Mouse (Mus musculus) forebrain, embryonic 11.5 days (tissue): Measurements from ENCODE around the gene Atf6b. TPM values are rescaled to one million over a fixed set of nuclear protein-coding genes. Genes with fewer than 3 reads are reported as not detected.

Source experiments
- ATAC-seq: fragments of 200-750 bp; cut with Nextera tagmentation; replicated peaks from 2 replicates; pipeline ENCODE4 v1.8.0; 2017; ENCODE audit warnings: moderate TSS enrichment; ENCODE audit not compliant: low FRiP score
- DNase-seq: peaks from one replicate; pipeline ENCODE4 v3.0.0-alpha.2; 2017; ENCODE audit warnings: low spot score
- H3K27ac ChIP-seq: fragments of 300-500 bp; sonication (generic); 2 replicates; pipeline ENCODE4 v1.5.1; 2014; ENCODE audit warnings: low read depth, low read length
- H3K27me3 ChIP-seq: fragments of 300-500 bp; sonication (generic); 2 replicates; pipeline ENCODE4 v1.6.1; 2014; ENCODE audit warnings: mild to moderate bottlenecking, low read length, mixed read lengths; ENCODE audit not compliant: control insufficient read depth, insufficient read depth
- H3K36me3 ChIP-seq: fragments of 300-500 bp; sonication (generic); 2 replicates; pipeline ENCODE4 v1.6.1; 2014; ENCODE audit warnings: mild to moderate bottlenecking, low read length, moderate library complexity, mixed read lengths; ENCODE audit not compliant: control insufficient read depth, insufficient read depth
- H3K4me1 ChIP-seq: fragments of 300-500 bp; sonication (generic); replicated peaks from 2 replicates; pipeline ENCODE4 v1.6.1; 2014; ENCODE audit warnings: low read length, mixed read lengths; ENCODE audit not compliant: control insufficient read depth, insufficient read depth
- H3K4me2 ChIP-seq: fragments of 300-500 bp; sonication (generic); 2 replicates; pipeline ENCODE4 v1.6.1; 2014; ENCODE audit warnings: low read depth, mild to moderate bottlenecking, low read length, moderate library complexity, mixed read lengths; ENCODE audit not compliant: severe bottlenecking
- H3K4me3 ChIP-seq: fragments of 300-500 bp; sonication (generic); 2 replicates; pipeline ENCODE4 v1.5.1; 2014; ENCODE audit warnings: low read depth, low read length
- H3K9ac ChIP-seq: fragments of 300-500 bp; sonication (generic); 2 replicates; pipeline ENCODE4 v1.6.1; 2014; ENCODE audit warnings: low read length
- H3K9me3 ChIP-seq: fragments of 300-500 bp; sonication (generic); 2 replicates; pipeline ENCODE4 v1.6.1; 2016; ENCODE audit warnings: low read length, mixed read lengths; ENCODE audit not compliant: control insufficient read depth
- WGBS: fragments of 180-500 bp; shearing (Covaris S2); extraction: QIAGEN DNeasy Blood & Tissue Kit; methylation state at CpG from one replicate; pipeline ENCODE4 v1.1.7; 2014; 5-methylcytosine and 5-hydroxymethylcytosine counted together
- polyA plus RNA-seq: library from polyadenylated mRNA; unstranded; fragments of >200 nt; fragmentation: Nextera tagmentation; extraction: Ambion mirVana; gene quantifications from 2 replicates; pipeline ENCODE4 v1.2.1, GENCODE M21; 2014

The Atf6b gene
- polyA plus RNA-seq, 1 experiment from 2014 or later = 79.5 TPM

DNA sequence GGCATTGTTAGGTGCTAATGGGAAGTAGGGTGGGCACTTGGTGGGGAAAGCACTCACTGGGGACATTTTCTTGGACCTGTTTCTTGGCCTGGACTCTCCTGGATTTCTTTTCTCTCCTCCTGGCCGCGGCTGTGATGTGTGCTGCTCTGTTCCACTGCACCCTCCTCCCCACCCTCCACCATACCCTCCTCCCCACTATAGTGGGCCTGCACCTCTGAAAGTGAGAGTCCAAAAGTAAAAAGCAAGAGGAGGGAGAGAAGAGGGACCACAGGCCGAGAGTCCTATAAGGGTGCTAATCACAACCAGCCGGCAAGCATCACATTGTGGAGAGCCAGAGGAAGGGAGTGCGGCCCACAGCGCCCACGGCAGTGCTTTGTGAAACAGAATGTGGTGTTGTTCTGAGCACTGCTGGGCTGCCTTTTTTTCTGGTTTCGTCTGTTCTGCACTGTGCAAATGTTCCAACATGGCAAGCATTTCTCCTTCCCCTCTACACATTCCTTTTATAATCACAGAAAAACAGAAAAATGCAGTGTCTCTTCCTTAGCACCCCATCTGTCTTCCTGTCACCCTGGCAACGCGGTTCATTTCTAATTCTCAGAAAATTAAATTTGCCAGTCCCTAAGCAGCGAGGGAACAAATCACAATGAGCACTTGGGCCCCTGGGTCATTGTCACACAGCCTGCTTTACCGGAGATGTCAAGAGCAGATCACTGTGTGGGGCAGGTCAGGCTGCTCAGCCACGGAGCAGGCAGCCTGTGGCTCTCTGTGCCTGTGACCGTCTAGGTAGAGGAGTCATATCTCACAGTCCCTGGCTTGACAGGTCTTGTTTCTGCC lies 52.8 kb downstream of the Atf6b start:
- H3K9ac ChIP-seq = no peak overlapping the region; the same call in 1 of the 2 replicates

DNA sequence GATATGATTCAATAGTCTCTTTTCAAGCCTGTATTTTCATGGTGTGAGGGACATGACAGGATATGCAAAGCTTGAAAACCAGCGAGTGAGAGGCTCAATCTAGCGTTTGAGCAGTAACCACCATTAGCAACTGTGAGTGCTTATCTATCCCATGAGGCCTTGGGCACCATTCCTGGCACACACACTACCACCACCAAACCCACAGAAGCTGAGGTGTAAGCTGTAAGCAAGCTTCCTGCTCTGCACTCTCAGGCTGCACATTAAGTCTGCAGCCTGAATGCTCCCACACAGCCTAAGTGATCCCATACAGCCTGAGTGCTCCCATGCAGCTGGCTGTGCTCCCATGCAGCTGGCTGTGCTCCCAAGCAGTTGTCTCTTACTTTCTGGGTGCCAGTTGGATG lies 53.7 kb downstream of the Atf6b start:
- Histone ChIP-seq H3K4me1 (no peaks in the 10 kb centered on the region), H3K9me3 (no peaks in the 10 kb centered on the region), H3K9ac (no peak overlapping the region), H3K36me3 (no peaks in the 10 kb centered on the region), H3K27me3 (no peaks in the 10 kb centered on the region), H3K4me3 (no peak overlapping the region), H3K27ac (no peak overlapping the region), H3K4me2 (no peak overlapping the region)
- WGBS = 82% methylated on average over 2 of the region's 2 CpGs
- DNase-seq (no peak), ATAC-seq (no peak)

More for the DNA sequence above, 52.8 kb downstream of the Atf6b start:
- H3K27me3 ChIP-seq = no peaks in the 10 kb centered on the region
- 68% methylated on average over 14 of the region's 14 CpGs for WGBS
- H3K4me2 ChIP-seq = no peak overlapping the region
- no peak overlapping the region for H3K4me3 ChIP-seq
- H3K36me3 ChIP-seq = no peaks in the 10 kb centered on the region
- ATAC-seq (no peak), DNase-seq (no peak)
- no peak overlapping the region for H3K27ac ChIP-seq
- no peaks in the 10 kb centered on the region for H3K4me1 ChIP-seq
- no peaks in the 10 kb centered on the region for H3K9me3 ChIP-seq

Other genes with a start within 250 kb of the Atf6b start
- 1.5 and 2.1 TPM in 2 replicates for gene BC051142, start 248.3 kb upstream of the Atf6b start, polyA plus RNA-seq
- not detected in 2 replicates for gene Btnl4, start 169.8 kb upstream of the Atf6b start, polyA plus RNA-seq
- gene Btnl6, start 129.8 kb upstream of the Atf6b start, polyA plus RNA-seq = not detected in 2 replicates
- 5.9 and 8.7 TPM in 2 replicates for gene Notch4, start 82.9 kb upstream of the Atf6b start, polyA plus RNA-seq
- gene Gpsm3, start 57.3 kb upstream of the Atf6b start, polyA plus RNA-seq = 2.6 and 4.3 TPM in 2 replicates
- 17.8 and 17.9 TPM in 2 replicates for gene Pbx2, start 55.9 kb upstream of the Atf6b start, polyA plus RNA-seq
- gene Ager, start 49.3 kb upstream of the Atf6b start, polyA plus RNA-seq = 2.4 and 4.0 TPM in 2 replicates
- gene Rnf5, start 43.5 kb upstream of the Atf6b start, polyA plus RNA-seq = 158 and 169 TPM in 2 replicates
- gene Agpat1, start 42.9 kb upstream of the Atf6b start, polyA plus RNA-seq = 93.4 and 101 TPM in 2 replicates
- 1.6 and 2.3 TPM in 2 replicates for gene Egfl8, start 31.2 kb upstream of the Atf6b start, polyA plus RNA-seq
- gene Ppt2, start 18.6 kb upstream of the Atf6b start, polyA plus RNA-seq = 26.4 and 29.0 TPM in 2 replicates
- gene Prrt1, start 17.6 kb upstream of the Atf6b start, polyA plus RNA-seq = 2.4 and 2.7 TPM in 2 replicates
- 14.5 and 18.2 TPM in 2 replicates for gene Fkbpl, start 2.4 kb upstream of the Atf6b start, polyA plus RNA-seq
- 0.03 TPM in 1 of 2 replicates, not detected in the other for gene Tnxb, start 23.4 kb downstream of the Atf6b start, polyA plus RNA-seq
- 0.05 TPM in 1 of 2 replicates, not detected in the other for gene C4b, start 96.7 kb downstream of the Atf6b start, polyA plus RNA-seq
- not detected in 2 replicates for gene Cyp21a1, start 157.4 kb downstream of the Atf6b start, polyA plus RNA-seq
- 26.3 and 28.3 TPM in 2 replicates for gene Stk19, start 189.8 kb downstream of the Atf6b start, polyA plus RNA-seq
- gene Dxo, start 189.9 kb downstream of the Atf6b start, polyA plus RNA-seq = 78.5 and 84.9 TPM in 2 replicates
- 53.1 and 55.1 TPM in 2 replicates for gene Skiv2l, start 203.1 kb downstream of the Atf6b start, polyA plus RNA-seq
- 143 and 144 TPM in 2 replicates for gene Nelfe, start 203.2 kb downstream of the Atf6b start, polyA plus RNA-seq
- 2.6 and 3.3 TPM in 2 replicates for gene Cfb, start 215.4 kb downstream of the Atf6b start, polyA plus RNA-seq
- gene Zbtb12, start 232.3 kb downstream of the Atf6b start, polyA plus RNA-seq = 2.1 and 2.8 TPM in 2 replicates
- not detected in 2 replicates for gene Gm20547, start 234.9 kb downstream of the Atf6b start, polyA plus RNA-seq